Mouse (Mus musculus): Measurements from ENCODE around the gene Platr25. TPM values are rescaled to one million over a fixed set of nuclear protein-coding genes. Genes with fewer than 3 reads are reported as not detected.
A peak's percentile ranks its signal among the peaks of the same experiment; 100 is the strongest.
"Not testable (repeated sequence)": the region's sequence is repeated elsewhere in the genome, so short reads cannot be mapped to it uniquely, and the experiment has no call there.

Gene Platr25
- 34.7 and 37.0 TPM in 2 replicates for polyA plus RNA-seq (2015; fragmentation: Nextera tagmentation; extraction: Ambion mirVana)

DNA sequence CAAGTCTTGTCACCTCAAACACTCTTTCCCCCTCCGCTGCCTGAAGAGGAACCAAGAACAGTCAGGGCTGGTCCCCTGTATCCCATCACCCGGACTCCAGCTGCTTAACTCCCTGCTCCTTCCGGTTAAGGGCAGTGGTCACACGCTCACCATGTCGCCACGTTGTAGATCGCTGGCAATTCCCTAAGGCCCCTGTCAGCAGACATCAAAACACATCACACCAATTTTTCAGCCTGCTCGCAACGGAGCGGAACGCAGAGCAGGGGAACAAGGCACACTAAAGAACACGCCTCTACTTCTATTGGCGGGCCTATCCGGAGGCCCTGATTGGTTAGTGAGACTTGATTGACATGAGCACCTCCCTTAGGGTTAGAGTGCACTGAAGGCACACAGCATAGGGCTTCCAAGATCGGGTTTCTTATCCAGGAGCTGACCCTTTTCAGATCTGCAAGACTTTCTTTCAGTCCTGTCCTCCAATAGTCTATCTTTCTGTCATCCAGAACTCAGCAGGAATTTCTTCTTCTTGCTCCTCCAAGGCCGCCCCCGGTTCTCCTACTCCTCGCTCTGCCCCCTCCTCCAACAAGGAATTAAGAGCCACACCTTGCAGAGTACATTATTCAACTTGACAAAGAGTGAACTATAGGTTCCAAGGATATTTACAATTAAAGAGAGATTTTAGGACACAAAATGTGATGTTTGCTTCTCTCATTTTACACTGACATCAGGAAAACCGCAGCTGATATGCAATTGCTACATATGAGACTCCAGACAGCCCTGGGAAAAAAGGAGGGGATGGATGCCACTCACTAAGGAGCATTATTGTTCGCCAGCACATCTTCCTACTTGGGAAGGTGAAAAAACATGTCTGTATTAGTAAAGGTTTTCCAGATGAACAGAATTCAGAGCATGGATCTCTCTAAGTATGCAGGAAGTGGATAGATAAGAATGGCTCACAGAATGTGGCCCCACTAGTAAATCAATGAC is at the start of gene Platr25:
Platr25 (minus strand) TSS at position 278 of the 984 bp plus-strand sequence.
- H3K36me3 ChIP-seq; H3K9me3 ChIP-seq; H3K27ac ChIP-seq; H3K27me3 ChIP-seq; H3K4me1 ChIP-seq (replicated peaks): not testable (repeated sequence)
- peak; percentile 98 for ATAC-seq
- Histone ChIP-seq H3K4me3 (replicated peaks) (peak within 1 kb of the TSS; percentile 49), H3K4me2 (replicated peaks) (peak within 1 kb of the TSS; percentile 55), H3K9ac (replicated peaks) (peak within 1 kb of the TSS; percentile 63)
- 9% methylated on average over 20 of the region's 20 CpGs for WGBS

DNA sequence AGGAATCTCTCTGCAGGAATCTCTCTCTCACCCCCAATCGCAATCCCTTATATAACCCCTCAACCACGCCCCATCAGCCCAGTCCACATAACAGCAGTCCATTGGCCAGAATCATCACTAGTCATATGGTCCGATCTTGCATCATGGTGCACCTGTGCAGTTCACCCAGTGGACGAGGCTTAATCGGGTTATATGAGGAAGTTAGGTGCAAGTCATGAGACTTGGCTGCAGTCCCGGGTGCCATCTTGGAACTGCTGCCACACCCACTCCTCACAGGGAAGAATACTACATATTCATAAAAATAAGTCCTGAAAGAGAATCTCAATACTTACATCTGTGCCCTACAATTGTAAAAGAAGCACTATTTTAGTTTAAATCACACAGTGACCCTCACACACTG is 47.5 kb upstream of the Platr25 start:
- WGBS, result 91% methylated on average over 6 of the region's 6 CpGs
- not testable (repeated sequence) for H3K9ac ChIP-seq (replicated peaks); H3K27ac ChIP-seq; H3K4me3 ChIP-seq (replicated peaks); H3K4me1 ChIP-seq (replicated peaks); H3K4me2 ChIP-seq (replicated peaks); ATAC-seq; H3K36me3 ChIP-seq; H3K27me3 ChIP-seq; H3K9me3 ChIP-seq

DNA sequence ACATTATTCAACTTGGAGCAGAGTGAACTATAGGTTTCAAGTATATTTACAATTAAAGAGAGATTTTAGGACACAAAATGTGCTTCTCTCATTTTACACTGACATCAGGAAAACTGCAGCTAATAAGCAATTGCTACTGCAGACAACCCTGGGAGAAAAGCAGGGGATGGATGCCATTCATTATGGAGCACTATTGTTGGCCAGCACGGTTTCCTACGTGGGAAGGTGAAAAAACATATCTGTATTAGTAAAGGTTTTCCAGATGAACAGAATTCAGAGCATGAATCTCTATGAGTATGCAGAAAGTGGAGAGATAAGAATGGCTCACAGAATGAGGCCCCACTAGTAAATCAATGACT is 25.6 kb upstream of the Platr25 start:
- not testable (repeated sequence) for H3K27ac ChIP-seq; H3K27me3 ChIP-seq; H3K4me1 ChIP-seq (replicated peaks)
- Histone ChIP-seq H3K9ac (replicated peaks) (peak overlapping the region; percentile 55; the same call in 1 of the 2 replicates), H3K36me3 (peaks cover 10% of the 10 kb centered on the region), H3K4me3 (replicated peaks) (peak overlapping the region; percentile 55), H3K4me2 (replicated peaks) (peak overlapping the region; percentile 69), H3K9me3 (peaks cover 10% of the 10 kb centered on the region)
- 41% methylated on average over 2 of the region's 2 CpGs for WGBS
- peak; percentile 40 for ATAC-seq

DNA sequence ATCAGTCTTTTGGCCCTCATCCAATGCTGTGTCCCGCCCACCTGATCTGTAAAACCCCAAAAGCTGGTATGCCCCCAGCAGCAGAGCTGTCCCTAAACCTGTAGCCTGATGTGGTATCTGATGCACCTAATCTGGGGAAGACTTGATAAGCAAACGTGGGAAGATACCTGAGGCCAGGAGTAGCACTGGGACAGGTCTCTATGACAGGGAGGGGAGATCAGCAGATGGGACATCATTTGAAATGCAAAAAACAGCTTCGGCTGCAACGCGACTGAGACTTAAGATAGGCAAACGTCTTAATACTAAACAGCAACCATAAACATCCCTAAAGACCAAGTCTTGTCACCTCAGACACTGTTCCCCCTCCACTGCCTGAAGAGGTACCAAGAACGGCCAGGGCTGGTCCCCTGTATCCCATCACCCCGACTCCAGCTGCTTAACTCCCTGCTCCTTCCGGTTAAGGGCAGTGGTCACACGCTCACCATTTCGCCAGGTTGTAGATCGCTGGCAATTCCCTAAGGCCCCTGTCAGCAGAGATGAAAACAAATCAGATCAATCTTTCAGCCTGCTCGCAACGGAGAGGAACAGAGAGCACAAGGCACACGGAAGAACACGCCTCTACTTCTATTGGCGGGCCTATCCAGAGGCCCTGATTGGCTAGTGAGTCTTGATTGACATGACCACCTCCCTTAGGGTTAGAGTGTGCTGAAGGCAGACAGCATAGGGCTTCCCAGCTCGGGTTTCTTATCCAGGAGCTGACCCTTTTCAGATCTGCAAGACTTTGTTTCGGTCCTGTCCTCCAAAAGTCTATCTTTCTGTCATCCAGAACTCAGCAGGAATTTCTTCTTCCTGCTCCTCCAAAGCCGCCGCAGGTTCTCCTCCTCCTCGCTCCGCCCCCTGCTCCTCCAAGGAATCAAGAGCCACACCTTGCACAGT is 25.0 kb upstream of the Platr25 start, which contains the start of gene Gm5141:
Gm5141 (minus strand) TSS at position 610 of the 936 bp plus-strand sequence.
- Histone ChIP-seq H3K9me3 (peaks cover 10% of the 10 kb centered on the region), H3K36me3 (peaks cover 14% of the 10 kb centered on the region), H3K9ac (replicated peaks) (peak within 1 kb of the TSS; percentile 69), H3K4me2 (replicated peaks) (peak within 1 kb of the TSS; percentile 69), H3K27ac (peak within 1 kb of the TSS; percentile 30; the same call in 1 of the 2 replicates), H3K4me3 (replicated peaks) (peak within 1 kb of the TSS; percentile 55)
- H3K27me3 ChIP-seq; H3K4me1 ChIP-seq (replicated peaks): not testable (repeated sequence)
- 6% methylated on average over 23 of the region's 23 CpGs for WGBS
- ATAC-seq, result peak; percentile 100

DNA sequence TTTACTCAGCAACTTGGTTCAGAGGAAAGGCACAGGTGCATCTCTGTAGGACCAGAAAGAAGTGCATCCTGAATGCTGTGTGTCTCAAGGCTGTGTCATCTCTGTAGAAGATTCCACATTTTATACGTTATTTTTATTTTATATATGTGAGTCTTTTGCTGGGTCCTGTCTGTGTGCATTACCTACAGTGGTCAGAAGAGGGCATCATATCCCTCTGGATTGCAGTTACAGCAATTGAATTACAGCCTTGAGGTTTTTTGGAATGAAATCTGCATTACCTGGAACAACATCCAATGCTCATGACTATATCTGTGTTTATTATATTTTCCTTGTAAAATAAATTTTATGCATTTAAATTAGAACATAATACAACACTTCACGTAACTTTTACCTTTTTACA is 3.3 kb upstream of the Platr25 start:
- not testable (repeated sequence) for ATAC-seq; H3K9ac ChIP-seq (replicated peaks); H3K4me3 ChIP-seq (replicated peaks); H3K36me3 ChIP-seq; H3K9me3 ChIP-seq; H3K27ac ChIP-seq; H3K4me1 ChIP-seq (replicated peaks); H3K27me3 ChIP-seq; H3K4me2 ChIP-seq (replicated peaks)
- WGBS, result 70% methylated on average over 2 of the region's 2 CpGs

DNA sequence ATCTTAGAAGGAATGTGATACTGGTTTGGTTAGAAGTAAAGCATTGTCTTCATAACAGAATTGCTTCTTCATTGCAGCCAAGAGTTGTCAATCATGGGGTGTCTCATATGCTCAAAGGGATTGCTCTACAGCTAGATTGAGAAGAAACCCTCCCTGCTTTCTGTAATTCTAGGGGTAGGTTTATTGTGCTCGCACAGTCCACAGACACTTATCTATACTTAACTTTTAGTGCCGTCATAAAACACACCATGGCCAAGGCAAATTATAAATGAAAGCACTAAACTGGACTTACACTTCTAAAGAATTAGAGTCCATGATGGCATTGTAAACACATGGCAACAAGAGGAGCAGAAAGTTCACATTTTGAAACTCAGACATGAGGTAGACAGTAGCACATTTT is 27.2 kb downstream of the Platr25 start:
- no peak for ATAC-seq
- Histone ChIP-seq H3K9me3 (no peaks in the 10 kb centered on the region), H3K36me3 (no peaks in the 10 kb centered on the region), H3K9ac (replicated peaks) (no peak overlapping the region), H3K27me3 (no peaks in the 10 kb centered on the region), H3K4me2 (replicated peaks) (no peak overlapping the region), H3K4me3 (replicated peaks) (no peak overlapping the region), H3K27ac (no peak overlapping the region), H3K4me1 (replicated peaks) (no peaks in the 10 kb centered on the region)
- 93% methylated on average over 2 of the region's 2 CpGs for WGBS

DNA sequence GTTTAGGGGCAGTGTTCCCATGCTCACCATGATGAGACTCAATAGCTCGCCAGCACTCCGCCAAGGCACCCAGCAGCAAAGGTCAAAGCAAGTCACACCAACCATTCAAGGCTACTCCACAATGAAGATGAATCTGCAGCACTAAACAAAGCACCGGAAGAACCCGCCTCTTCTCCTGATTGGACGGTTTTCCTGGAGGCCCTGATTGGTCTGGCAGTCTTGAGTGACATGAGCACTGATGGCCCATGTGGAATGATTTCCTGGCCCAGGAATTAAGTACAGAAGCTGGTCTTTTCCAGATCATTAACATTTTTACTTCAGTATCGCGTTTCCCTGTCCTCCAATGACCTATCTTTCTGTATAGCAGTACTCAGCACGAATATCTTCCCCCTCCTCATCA is 47.9 kb downstream of the Platr25 start:
- not testable (repeated sequence) for H3K27ac ChIP-seq; H3K27me3 ChIP-seq; H3K9ac ChIP-seq (replicated peaks); H3K36me3 ChIP-seq; H3K4me1 ChIP-seq (replicated peaks); ATAC-seq; H3K9me3 ChIP-seq; H3K4me2 ChIP-seq (replicated peaks); H3K4me3 ChIP-seq (replicated peaks)
- WGBS, result 91% methylated on average over 8 of the region's 8 CpGs

DNA sequence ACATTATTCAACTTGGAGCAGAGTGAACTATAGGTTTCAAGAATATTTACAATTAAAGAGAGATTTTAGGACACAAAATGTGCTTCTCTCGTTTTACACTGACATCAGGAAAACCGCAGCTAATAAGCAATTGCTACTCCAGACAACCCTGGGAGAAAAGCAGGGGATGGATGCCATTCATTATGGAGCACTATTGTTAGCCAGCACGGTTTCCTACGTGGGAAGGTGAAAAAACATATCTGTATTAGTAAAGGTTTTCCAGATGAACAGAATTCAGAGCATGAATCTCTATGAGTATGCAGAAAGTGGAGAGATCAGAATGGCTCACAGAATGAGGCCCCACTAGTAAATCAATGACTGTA is 75.2 kb downstream of the Platr25 start:
- WGBS, result 17% methylated on average over 4 of the region's 4 CpGs
- Histone ChIP-seq H3K27ac (peak overlapping the region; percentile 64), H3K4me3 (replicated peaks) (peak overlapping the region; percentile 50), H3K4me2 (replicated peaks) (peak overlapping the region; percentile 49), H3K9me3 (peaks cover 15% of the 10 kb centered on the region; the same call in 1 of the 2 replicates), H3K9ac (replicated peaks) (peak overlapping the region; percentile 59)
- not testable (repeated sequence) for H3K27me3 ChIP-seq; H3K4me1 ChIP-seq (replicated peaks); H3K36me3 ChIP-seq; ATAC-seq

DNA sequence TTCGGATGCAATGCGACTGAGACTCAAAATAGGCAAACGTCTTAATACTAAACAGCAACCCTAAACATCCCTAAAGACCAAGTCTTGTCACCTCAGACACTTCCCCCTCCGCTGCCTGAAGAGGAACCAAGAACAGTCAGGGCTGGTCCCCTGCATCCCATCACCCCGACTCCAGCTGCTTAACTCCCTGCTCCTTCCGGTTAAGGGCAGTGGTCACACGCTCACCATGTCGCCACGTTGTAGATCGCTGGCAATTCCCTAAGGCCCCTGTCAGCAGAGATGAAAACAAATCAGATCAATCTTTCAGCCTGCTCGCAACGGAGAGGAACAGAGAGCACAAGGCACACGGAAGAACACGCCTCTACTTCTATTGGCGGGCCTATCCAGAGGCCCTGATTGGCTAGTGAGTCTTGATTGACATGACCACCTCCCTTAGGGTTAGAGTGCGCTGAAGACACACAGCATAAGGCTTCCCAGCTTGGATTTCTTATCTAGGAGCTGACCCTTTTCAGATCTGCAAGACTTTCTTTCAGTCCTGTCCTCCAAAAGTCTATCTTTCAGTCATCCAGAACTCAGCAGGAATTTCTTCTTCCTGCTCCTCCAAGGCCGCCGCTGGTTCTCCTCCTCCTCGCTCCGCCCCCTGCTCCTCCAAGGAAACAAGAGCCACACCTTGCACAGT is 75.8 kb downstream of the Platr25 start:
- Histone ChIP-seq H3K4me2 (replicated peaks) (peak overlapping the region; percentile 55), H3K27ac (peak overlapping the region; percentile 64), H3K4me3 (replicated peaks) (peak overlapping the region; percentile 50), H3K9me3 (peaks cover 20% of the 10 kb centered on the region), H3K36me3 (peaks cover 14% of the 10 kb centered on the region), H3K9ac (replicated peaks) (peak overlapping the region; percentile 62)
- peak; percentile 100 for ATAC-seq
- H3K4me1 ChIP-seq (replicated peaks); H3K27me3 ChIP-seq: not testable (repeated sequence)
- WGBS, result 2% methylated on average over 20 of the region's 20 CpGs

DNA sequence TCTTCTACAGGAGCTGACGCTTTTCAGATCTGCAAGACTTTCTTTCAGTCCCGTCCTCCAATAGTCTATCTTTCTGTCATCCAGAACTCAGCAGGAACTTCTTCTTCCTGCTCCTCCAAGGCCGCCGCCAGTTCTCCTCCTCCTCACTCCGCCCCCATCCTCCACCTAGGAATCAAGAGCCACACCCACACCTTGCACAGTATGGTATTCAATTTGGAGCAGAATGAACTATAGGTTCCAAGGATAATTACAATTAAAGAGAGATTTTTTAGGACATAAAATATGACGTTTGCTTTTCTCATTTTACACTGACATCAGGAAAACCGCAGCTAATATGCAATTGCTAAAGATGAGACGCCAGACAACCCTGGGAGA is 107.2 kb downstream of the Platr25 start:
- ATAC-seq, result peak; percentile 96
- peak overlapping the region; percentile 52 for H3K4me2 ChIP-seq (replicated peaks)
- peak overlapping the region; percentile 66; the same call in 1 of the 2 replicates for H3K9ac ChIP-seq (replicated peaks)
- 20% methylated on average over 8 of the region's 8 CpGs for WGBS
- no peaks in the 10 kb centered on the region for H3K27me3 ChIP-seq
- H3K4me1 ChIP-seq (replicated peaks), result 0 out of 2 replicates have a peak, but pooled peaks cover 5% of the 10 kb centered on the region
- H3K27ac ChIP-seq, result peak overlapping the region; percentile 60; the same call in 1 of the 2 replicates
- H3K36me3 ChIP-seq, result no peaks in the 10 kb centered on the region
- peak overlapping the region; percentile 54 for H3K4me3 ChIP-seq (replicated peaks)
- H3K9me3 ChIP-seq, result peaks cover 15% of the 10 kb centered on the region; the same call in 1 of the 2 replicates

DNA sequence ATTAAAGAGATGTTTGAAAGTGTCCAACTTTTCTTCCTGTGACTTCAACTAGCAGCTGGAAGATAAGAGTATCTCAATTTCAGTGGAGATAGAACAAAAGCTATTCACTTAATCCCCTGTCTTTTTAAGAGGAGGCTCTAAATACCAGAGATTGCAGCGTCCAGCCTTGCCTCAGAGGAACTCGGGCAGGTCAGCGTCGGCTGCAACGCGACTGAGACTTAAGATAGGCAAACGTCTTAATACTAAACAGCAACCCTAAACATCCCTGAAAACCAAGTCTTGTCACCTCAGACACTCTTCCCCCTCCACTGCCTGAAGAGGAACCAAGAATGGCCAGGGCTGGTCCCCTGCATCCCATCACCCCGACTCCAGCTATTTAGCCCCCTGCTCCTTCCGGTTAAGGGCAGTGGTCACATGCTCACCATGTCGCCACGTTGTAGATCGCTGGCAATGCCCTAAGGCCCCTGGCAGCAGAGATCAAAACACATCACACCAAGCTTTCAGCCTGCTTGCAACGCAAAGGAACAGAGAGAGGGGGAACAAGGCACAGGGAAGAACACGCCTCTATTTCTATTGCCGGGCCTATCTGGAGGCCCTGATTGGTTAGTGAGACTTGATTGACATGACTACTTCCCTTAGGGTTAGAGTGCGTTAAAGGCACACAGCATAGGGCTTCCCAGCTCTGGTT is 107.7 kb downstream of the Platr25 start:
- H3K27me3 ChIP-seq, result not testable (repeated sequence)
- peak overlapping the region; percentile 52 for H3K4me2 ChIP-seq (replicated peaks)
- 3% methylated on average over 16 of the region's 16 CpGs for WGBS

More for the DNA sequence above, 107.7 kb downstream of the Platr25 start:
- not testable (repeated sequence) for H3K4me1 ChIP-seq (replicated peaks); H3K36me3 ChIP-seq
- Histone ChIP-seq H3K4me3 (replicated peaks) (peak overlapping the region; percentile 54), H3K9ac (replicated peaks) (peak overlapping the region; percentile 66), H3K27ac (peak overlapping the region; percentile 60; the same call in 1 of the 2 replicates), H3K9me3 (peaks cover 17% of the 10 kb centered on the region; the same call in 1 of the 2 replicates)
- peak; percentile 100 for ATAC-seq

Measured in midbrain, embryonic 13.5 days (tissue).